In the genomic region with DNA sequence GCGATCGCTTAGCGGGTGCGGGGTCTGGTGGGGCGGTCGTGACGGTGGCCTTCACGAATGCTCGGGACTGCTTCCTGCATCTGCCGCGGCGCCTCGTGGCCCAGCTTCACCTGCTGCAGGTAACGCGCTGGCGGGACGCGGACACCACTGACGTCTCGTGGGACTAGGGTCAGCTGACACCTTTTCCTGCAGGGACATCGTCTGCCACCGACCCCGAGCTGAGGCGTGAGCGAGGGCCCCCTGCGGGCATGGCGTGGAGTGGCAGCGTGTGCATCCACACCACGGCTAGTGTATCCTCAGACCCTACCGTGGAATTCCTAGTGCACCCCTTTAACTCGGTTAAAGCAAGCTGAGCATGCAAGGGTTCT, we compare ENCODE assay signal across 8 mouse cellular contexts. TPM values are rescaled to one million over a fixed set of nuclear protein-coding genes. Genes with fewer than 3 reads are reported as not detected.
DNase-seq lines count a peak whose midpoint lies in the region; ATAC-seq lines count a peak whose summit lies in the region.

A gene (minus strand): TSS at position 187 of the 368 bp plus-strand sequence.

- peaks cover 8% of the 10 kb centered on the region for H3K36me3 ChIP-seq in hindbrain, embryonic 12.5 days

- H3K9me3 ChIP-seq in hindbrain, embryonic 12.5 days (replicated peaks): no peaks in the 10 kb centered on the region

- H3K27ac ChIP-seq in hindbrain, embryonic 12.5 days: peak within 1 kb of the TSS; percentile 72

- H3K4me2 ChIP-seq in hindbrain, embryonic 12.5 days (replicated peaks): peak within 1 kb of the TSS; percentile 76

- ATAC-seq in hindbrain, embryonic 12.5 days (ENCODE audit: low FRiP score): peak; percentile 88

- no peaks in the 10 kb centered on the region for H3K27me3 ChIP-seq in hindbrain, embryonic 12.5 days

- peak; percentile 89 for DNase-seq in R1 (ENCODE audit: low read depth, low spot score)
- DNase-seq in cerebellum, postnatal 14 days: peak; percentile 87 to 89
- DNase-seq in frontal cortex, postnatal 14 days (ENCODE audit: low spot score in 2 of 2): peak; percentile 82 to 85
- DNase-seq in layer of hippocampus, postnatal 14 days (ENCODE audit: low spot score in 2 of 2): peak; percentile 84 to 88
- DNase-seq in lung, postnatal 10 days: peak; percentile 88
- DNase-seq in ovary, postnatal 36 days (ENCODE audit: low spot score): peak; percentile 79
- DNase-seq in thymus, postnatal 14 days: peak; percentile 84

- WGBS in hindbrain, embryonic 12.5 days: under 1% methylated on average over 31 of the region's 31 CpGs

- H3K4me3 ChIP-seq in hindbrain, embryonic 12.5 days: peak within 1 kb of the TSS; percentile 85

- peak within 1 kb of the TSS; percentile 67 for H3K9ac ChIP-seq in hindbrain, embryonic 12.5 days

- peaks cover 14% of the 10 kb centered on the region for H3K4me1 ChIP-seq in hindbrain, embryonic 12.5 days

RNA-seq across cellular contexts. Expression of the gene that starts here (rescaled TPM):
- 13.0 and 13.8 TPM in 2 replicates for polyA plus RNA-seq in hindbrain, embryonic 12.5 days (2016; fragmentation: Nextera tagmentation; extraction: Ambion mirVana)
- 10 to 100 TPM; 12.9 to 13.0 TPM for total RNA-seq in layer of hippocampus, postnatal 14 days (2021)

Comparison
In these comparisons a context has a peak if more than half of its experiments do, and no peak if none do; other contexts are left out.
1. Peak in every context shown above with its lines: DNase-seq, ATAC-seq, H3K4me3 ChIP-seq and H3K27ac ChIP-seq.